Mouse (Mus musculus) natural killer cell, adult 2 months (primary cell): ENCODE measurements around the gene Nhs.

Source experiments
- DNase-seq, 2 experiments: peaks; one replicate each; pipeline ENCODE4 v3.0.0; 2022; ENCODE audit warnings: low spot score in 2 of 2

The Nhs gene

DNA sequence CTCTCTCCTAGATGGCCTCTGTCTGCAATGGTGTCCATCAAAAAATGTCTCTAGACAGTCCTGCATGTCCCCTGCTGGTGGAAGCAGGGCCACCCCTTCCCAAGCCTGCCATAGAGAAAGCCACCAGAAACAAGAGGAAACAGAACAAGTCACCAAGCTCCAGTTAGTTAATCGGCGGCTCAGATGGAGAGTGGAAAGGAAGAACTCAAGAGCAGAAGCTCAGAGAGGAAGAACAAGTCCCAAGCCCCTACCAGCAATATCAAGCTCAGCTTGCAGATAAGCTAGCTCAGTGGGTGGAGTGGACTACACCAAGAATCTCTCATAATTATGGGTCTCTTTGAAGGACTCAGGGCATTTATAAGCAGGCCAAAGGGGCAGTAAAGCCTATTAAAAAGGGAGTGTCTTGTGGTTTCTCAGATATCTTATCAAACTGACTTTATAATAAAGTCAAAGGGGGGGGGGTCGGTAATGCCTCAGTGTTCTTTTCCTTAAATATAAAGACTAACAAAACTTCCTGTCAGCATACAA is 139.4 kb downstream of the Nhs start:
- DNase-seq: no peak

DNA sequence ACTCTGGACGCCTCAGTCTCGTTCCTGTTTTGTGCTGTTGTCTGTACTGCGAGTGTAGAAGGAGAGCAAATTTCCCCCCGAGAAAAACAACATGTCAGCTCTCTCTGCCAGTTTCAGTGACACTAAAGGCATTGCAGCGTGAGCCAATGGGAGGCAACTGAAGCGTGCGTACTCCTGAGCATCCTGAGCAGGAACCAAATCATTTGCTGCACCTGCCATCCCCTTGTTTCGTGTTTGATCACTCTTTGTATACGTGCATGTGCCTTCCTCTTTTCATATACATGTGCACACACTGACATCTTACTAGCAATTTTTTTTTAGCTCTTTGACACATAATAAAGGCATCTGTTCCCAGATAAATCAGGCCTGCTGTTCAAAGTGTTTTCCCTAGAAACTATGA is 142.1 kb downstream of the Nhs start:
- no peak for DNase-seq

DNA sequence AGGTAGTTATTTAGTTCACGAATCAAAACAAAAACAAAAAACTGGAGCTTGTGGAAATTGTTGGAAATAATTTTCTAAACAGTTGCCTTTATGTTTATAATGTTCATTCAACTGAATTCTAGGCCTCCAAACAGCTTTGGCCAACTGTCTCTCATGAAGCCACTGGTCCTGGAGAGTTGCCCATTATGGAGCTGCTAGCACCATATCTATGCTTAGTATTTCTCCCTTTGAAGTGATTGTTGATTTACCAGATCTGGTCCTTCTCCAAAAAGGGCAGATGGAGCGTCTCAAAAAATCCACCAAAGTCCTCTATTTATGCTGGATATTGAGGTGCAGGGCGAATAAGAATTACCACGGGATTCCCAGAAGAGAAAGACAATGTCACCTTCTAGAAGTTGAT is 147.0 kb downstream of the Nhs start:
- no peak for DNase-seq

DNA sequence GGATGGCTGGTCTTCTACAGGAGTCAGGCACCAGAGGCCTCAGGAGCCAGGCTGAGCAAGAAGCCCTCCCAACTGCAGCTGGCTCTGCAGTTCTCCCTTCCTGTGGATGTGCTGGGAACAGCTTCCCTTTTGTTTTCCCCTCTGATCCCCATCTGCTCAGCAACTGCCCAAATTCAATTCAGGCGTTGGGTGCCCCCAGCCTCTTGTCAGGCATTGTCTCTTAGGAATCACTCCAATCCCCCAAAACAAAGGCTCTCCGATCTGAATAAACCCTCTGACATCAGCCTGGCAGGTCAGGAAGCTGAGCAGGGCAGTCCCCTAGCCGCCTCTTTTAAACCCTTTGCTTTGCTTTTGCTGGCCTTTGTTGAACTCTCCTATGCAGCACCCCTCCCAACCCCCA is 149.7 kb downstream of the Nhs start:
- DNase-seq: no peak

DNA sequence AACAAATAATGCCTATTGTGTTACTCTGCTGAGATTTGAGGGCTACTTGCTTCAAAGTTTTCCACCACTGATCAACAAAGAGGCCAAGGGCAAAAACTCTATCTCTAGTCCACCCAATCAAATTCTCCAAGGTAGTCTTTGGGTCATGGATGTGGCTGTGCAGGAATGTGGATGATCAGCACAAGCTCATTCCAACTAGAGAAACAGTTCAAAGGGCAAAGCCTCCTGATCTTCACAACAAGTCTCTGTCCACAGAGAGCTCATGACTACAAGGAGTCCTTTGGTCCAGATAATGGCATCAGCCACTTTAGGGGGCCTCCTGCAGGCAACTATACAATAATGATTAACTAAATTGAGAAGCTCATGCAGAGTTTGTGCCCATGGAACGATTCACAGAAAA is 155.7 kb downstream of the Nhs start:
- no peak for DNase-seq

DNA sequence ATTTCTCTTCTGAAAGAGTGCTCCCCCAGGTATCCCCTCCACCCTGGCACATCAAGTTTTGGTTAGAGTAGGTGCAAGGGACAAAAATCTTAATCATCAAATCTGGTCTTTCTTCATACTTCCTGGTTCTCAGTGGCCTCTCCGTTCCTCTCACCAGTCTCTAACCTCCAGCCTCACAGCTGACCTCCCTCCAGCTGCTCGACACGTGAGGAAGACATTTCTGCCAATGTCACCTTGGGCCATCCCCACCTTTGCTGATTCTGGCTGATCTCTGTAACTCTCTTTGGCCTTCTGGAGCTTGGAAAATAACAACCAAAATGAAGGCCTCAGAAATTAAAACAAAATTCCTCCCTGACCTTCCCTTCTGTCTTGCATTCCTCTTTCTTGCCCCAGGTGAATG is 160.7 kb downstream of the Nhs start:
- DNase-seq: no peak

DNA sequence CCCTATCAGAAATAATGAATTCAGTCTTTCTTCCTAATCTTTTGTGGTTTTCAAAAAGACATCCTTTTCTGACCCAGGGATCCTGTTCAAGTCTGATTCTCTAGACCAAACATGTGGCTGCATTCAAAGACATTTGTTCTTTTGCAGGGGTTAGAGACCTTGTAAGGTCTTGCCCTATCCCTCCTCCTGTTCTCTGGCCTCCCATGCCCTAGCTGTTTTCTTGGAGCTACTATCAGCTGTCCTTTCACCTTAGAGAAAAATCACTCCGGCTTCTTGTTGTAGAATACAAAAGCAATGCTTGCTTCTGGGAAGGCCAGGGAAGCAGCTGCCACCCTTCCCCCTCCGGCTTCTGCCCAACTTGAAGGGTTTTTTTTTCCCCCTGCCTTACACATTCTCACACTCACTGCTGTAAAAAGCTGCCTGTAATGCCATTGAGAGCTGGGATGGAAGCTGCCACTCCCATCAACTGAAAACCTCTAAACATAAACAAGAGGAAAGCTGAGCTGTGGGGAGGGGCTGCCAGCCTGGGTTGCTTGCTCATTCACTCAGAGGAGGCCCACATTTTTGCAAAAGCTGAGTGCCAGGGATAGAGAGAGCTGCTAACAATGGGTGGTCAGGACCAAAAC is 162.2 kb downstream of the Nhs start:
- DNase-seq: no peak

DNA sequence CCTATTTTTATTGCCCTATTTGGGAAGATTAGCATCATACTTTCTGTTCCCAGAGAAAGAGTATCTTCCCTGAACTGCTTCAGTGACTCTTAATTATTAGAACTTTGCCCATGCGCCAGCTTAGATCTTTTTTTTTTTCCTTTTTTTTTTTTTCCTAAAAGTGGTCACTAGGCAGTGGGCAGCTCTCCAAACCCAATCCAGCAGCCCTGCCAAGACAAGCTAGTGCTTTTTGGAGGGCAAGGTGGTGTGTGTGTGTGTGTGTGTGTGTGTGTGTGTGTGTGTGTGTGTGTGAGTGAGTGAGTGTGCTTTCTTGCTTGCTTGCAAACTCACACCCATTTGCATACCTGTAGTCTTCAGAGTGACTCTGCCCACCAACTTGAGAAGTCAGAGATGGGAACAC is 169.4 kb downstream of the Nhs start:
- DNase-seq: no peak

DNA sequence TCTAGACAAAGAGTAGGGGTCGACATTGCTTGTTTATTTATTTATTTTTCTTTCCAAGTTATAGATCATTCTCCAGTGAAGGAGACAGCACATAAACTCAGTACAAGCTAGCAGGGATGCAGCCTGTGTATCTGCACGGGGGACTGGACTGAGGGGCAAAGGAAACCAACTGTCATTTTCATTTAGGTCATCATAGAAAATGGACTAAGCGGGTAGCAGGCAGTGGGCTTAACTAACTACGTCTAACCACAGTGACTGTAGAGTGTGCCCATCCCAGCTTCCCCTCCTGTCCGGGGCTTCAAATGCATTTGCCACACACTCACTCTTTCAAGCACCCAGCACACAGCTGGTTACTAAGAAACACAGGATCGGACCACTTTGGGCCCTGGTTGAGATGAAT is 174.6 kb downstream of the Nhs start:
- DNase-seq: no peak

DNA sequence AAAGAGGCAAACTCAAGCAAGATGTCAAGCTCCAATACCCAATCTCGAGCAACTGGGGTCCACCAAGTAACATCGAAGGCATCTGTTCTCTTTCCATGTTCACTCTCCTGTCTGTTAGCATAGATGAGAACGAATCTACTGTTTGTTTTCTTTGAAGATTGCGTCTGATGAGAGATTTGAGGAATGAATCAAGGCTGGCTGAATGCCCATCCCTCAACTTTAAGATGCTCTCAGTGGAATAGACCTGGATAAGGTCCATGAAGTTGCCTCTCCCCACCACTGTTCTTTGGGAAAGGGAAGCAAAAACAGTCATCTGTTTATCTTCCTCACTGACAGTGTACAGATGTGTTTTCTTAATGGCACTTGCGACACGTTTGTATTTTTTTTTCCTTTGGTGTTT is 178.1 kb downstream of the Nhs start:
- DNase-seq: no peak

DNA sequence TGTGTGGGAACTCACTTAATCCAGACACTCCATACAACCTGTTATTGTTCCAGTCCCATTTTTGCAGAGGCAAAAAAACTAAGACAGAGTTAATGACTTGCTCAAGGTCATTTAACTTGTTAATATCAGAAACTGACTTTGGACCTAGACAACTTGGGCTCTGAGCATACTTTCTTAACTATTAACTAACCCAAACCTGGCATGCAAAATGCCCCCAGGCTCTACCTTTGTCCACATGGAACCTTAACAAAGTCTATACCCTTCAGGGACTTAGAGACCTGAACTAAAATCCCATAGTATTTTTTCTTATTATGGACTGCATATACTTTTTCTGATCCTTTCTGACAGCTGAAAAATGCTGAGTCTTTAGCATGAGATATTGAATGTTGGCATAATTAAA is 179.6 kb downstream of the Nhs start:
- no peak for DNase-seq

DNA sequence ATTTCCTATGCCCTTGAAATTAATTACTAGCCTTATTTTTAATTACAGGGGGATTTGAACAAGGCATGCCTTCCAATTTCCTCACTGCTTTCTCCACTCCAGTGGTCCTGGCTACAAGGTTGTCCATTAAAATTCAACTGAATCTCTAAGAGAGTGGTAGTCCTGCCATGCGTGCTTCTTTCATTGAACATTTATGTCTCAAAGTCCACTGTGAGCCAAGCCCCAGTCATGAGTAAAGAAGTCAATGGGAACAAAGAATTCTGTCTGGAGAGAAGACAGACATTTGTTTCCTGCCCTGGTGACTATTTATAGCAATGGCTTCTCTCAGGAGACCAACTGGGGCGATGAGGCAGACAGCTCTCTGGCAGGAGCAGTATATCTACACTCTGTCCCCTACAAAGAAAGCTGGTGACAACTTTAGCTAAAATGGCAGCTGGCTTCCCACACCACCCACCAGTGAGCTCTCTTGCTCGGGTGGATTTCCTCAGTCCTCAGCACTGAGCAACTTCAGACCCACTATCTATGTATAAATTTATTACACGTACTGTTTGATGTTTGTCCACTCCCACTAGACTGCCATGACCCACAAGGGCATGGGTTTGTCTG is 182.2 kb downstream of the Nhs start:
- no peak for DNase-seq

DNA sequence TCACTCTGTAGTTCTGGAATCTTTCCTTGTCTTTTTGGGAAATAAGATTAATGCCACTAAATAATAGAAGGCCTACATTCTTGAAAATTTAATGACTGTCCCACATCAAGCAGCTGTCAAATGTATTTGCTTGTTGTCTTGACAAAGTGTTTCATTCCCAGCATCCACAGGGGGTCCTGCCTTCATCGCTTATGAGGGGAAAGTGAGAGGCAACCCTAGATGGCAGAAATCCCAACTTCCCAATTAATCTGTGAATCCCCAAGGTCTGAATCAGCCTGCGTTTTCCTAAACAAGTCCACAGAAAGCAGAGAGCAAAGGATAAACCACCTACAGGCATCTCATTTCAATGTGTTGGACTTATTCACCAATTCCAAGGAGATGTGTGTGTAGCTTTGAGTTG is 183.2 kb downstream of the Nhs start:
- DNase-seq: no peak

DNA sequence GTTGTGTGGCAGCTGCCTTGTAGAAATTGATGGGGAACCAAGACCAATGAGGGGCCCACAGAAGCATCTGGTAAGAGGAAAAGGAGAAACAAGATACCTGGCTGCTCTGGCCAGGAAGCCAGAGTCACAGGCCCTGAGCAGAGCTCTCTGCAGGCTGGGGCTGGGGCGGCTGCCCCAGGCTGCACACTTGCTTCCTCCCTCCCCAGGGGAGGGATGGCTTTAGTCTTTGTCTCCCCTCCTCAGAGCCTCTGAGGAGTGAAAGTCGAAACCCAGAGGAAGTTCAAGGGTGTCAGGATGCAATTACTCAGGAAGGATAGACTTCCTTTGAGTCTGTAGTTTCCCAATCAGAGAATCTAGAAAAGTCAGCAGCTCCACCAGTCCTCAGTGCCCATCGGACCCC is 186.0 kb downstream of the Nhs start:
- DNase-seq: no peak

DNA sequence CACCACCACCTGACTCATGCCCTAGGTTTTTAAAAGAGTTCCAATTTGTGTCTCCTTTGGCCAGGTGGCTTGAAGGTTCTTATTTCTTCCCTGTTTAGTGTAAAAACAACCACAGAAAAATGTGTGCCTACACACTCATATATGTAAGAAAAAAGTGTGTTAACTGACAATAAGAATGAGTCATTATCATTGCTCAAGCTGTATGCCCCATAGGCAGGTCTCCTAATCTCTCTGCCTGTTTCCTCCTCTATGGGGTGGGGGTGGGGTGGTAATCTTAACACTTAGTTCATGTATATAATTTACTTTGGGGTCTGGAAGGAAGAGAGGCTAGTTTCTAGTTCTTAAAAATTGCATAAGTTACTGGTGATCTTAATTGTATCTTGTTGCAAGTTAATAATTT is 186.8 kb downstream of the Nhs start:
- DNase-seq: no peak

DNA sequence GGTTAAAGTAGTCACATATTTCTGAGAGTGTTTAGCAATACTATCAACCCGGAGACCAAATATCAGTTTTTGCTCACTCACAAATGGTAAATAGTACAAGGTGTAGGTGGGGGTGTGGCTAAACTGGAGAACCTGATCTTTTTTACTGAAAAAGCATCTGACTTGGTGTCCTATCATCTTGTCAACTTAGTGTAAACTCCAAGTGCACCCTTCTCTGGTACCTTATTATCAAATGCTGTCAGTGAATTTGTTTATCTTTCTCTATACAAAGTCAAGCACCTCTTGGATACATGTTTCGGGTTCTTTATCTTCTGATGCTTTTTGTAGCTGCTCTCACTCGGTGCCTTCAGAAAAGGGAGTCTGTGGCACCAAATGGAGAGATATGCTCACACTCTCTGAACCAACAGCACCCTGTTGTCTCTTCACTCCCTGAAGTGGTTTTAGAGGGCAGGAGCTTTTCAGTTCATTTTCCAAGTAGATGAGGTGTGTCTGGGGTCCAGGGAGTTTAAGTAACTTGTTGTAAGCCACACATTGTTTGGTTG is 187.5 kb downstream of the Nhs start:
- DNase-seq: no peak

DNA sequence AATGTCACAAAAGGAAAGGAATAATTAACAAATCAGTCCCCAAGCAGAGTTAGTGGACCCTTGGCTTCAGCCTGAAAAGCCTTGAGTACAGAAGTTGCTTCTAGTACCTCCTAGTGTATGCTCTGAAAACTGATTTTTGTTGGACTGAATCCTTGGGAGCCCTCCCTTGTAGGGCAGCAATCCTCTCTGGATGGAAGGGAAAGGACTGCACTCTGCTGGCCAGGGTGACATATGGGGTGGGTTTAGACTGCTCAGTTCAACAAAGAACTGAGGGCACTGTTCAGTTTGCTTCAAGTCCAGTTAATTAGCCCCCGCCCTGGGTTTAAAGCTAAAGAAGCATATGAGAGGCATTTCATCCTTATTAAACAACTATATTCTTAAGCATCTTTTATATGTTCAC is 188.4 kb downstream of the Nhs start:
- DNase-seq: no peak

DNA sequence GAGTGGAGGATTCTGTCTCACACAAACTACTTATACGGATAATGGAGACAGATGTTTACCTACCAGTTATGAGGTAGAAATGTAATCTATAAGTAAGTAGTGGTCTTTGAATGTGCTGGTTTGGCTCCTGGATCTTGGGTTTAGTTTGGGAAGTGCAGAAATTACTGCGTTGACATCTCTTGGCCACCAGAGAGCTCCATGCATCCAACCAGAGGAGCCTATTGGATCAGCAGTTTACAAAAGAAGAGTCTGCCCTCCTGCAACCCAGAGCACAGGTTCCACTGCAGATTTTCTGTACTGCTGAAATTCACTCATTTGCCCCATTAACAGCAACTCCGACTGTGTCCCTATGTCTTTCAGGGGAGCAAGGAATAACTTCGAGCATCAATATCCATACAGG is 191.8 kb downstream of the Nhs start:
- DNase-seq: no peak

DNA sequence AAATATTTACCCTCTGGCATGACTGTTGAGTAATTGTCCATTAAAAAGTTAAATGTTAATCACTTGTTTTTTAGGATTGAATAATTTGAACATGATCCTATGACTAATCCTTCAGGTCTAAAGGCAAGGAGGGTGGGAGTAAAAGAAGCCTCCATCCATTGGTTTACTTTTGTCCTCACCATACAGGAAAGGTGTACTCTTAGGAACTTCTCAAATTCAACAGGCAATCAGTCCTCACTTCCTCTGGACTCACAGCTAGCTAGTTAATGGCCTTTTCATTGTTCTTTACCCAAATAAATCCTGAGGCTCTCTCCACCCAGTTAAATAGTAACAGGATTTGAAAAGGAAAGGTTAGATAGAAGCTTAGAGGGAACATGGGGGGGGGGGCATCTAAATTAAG is 196.2 kb downstream of the Nhs start:
- no peak for DNase-seq

DNA sequence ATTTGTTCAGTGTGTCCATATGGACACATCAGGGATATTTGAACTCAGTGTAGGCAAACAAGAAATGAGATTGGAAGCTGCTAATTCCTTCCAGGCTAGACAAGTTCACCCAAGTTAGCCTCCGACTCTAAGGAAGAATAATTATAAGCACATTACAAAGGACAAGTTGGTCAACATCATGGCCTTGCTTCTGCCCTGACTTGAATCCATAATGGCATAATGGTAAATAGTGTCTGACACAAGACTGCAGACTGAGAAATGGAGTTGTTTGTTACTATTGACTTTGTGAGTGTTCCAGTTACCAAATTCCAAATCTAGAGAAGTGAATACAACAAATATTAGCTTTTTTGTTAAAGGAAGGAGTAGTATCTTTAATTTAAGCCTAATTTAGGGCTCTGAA is 196.7 kb downstream of the Nhs start:
- DNase-seq: no peak

DNA sequence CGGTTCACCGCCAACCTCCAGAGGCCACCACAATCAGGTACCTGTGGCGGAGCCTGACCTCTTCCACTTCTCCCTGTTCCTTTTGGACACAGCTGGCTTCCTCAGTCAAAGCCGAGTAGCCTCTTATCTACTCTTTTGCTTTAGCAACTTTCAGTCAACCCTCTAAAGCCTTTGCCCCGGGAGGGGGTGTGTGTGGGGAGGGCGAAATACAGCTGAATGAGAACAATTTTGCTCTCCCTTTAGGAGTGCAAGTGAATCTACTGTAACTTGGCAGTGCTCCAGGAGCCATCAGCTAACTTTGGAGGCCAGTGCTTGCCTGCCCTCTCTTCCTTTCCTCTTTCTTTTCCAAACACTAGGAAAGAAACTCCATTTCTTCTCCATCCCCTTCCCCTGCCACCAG is 197.8 kb downstream of the Nhs start:
- DNase-seq: no peak

DNA sequence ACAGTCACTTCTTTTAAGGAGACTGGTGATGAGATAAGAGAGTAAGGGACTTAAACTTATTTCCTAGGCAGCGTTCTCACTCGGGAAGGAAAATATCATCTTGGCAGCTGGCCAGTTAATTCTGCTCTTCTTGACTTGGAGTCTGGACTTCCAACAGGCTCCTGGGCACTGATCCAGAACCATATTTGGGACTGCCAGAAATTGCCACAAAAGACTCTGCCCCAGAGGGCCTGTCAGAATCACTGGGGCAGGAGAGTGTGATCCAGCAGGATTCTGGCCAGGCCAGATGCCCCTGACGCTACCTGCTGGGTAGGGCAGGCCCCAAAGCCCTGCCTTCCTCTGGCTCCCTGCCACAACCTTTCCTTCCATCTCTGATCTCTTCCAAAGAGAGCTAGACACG is 198.4 kb downstream of the Nhs start:
- no peak for DNase-seq

DNA sequence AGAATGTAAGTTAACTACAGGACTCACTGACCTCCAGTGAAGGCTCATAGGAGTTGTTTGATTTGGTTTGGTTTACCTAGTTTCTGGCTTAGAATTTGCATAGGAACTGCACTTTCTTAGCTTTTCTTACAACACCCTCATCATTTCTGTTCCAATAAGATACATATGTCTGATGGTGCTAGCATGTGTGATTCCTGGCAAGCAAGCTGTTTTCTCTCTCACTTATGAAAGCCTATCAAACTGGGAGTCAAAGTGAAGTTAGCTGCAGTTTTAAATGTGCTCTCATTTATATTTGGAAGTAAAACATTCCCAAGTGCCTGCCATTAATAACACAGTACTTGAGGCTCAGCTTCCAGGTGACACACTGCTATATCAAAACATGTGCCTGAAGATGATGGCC is 207.2 kb downstream of the Nhs start:
- DNase-seq: no peak
